Mouse (Mus musculus): Measurements from ENCODE around the gene Zfp786. TPM values are rescaled to one million over a fixed set of nuclear protein-coding genes. Genes with fewer than 3 reads are reported as not detected.
A peak's percentile ranks its signal among the peaks of the same experiment; 100 is the strongest.

Zfp786 gene
- total RNA-seq, 2 experiments from 2014 or later, result 5.5 to 6.5 TPM

- DNase-seq (ENCODE audit: low spot score in 2 of 2), result no peak
- Histone ChIP-seq H3K4me3 (no peak overlapping the region), H3K27ac (no peak overlapping the region)
- TF ChIP-seq CTCF (conservative IDR thresholded peaks at IDR 0.05), result no peak
Measured at GRCm38 (mm10) chr6:47841831-47842230, 11.2 kb upstream of the Zfp786 start.

GRCm38 (mm10) chr6:47841077-47841476 is 10.4 kb upstream of the Zfp786 start:
- no peak overlapping the region for H3K27ac ChIP-seq
- no peak overlapping the region for H3K4me3 ChIP-seq
- TF ChIP-seq CTCF (conservative IDR thresholded peaks at IDR 0.05), result no peak
- no peak for DNase-seq (ENCODE audit: low spot score in 2 of 2)

- Histone ChIP-seq H3K4me3 (no peak overlapping the region), H3K27ac (no peak overlapping the region)
- no peak for DNase-seq (ENCODE audit: low spot score in 2 of 2)
- no peak for TF ChIP-seq CTCF (conservative IDR thresholded peaks at IDR 0.05)
Measured at GRCm38 (mm10) chr6:47837630-47838029, 7.0 kb upstream of the Zfp786 start.

- Histone ChIP-seq H3K27ac (peak overlapping the region; percentile 95), H3K4me3 (peak overlapping the region; percentile 71)
- no peak for TF ChIP-seq CTCF (conservative IDR thresholded peaks at IDR 0.05)
- peak; percentile 19 to 44 for DNase-seq (ENCODE audit: low spot score in 2 of 2)
Measured at GRCm38 (mm10) chr6:47835984-47836521, 5.4 kb upstream of the Zfp786 start.

GRCm38 (mm10) chr6:47835482-47835983 is 4.9 kb upstream of the Zfp786 start, which contains the start of gene Zfp398:
TSS of gene Zfp398 (plus strand) at chr6:47835661.
- peak; percentile 95 to 99 for DNase-seq (ENCODE audit: low spot score in 2 of 2)
- H3K4me3 ChIP-seq, result peak within 1 kb of the TSS; percentile 71
- peak within 1 kb of the TSS; percentile 95 for H3K27ac ChIP-seq
- peak; percentile 100 for TF ChIP-seq CTCF (conservative IDR thresholded peaks at IDR 0.05)

GRCm38 (mm10) chr6:47832220-47832619 is 1.6 kb upstream of the Zfp786 start:
- TF ChIP-seq CTCF (conservative IDR thresholded peaks at IDR 0.05), result no peak
- no peak overlapping the region for H3K4me3 ChIP-seq
- DNase-seq (ENCODE audit: low spot score in 2 of 2), result no peak
- H3K27ac ChIP-seq, result no peak overlapping the region

GRCm38 (mm10) chr6:47828950-47829349 is 1.7 kb downstream of the Zfp786 start:
- no peak overlapping the region for H3K27ac ChIP-seq
- TF ChIP-seq CTCF (conservative IDR thresholded peaks at IDR 0.05), result peak; percentile 77
- DNase-seq (ENCODE audit: low spot score in 2 of 2), result peak in 1 of 2 experiments; percentile 16
- no peak overlapping the region for H3K4me3 ChIP-seq

- DNase-seq (ENCODE audit: low spot score in 2 of 2), result no peak
- TF ChIP-seq CTCF (conservative IDR thresholded peaks at IDR 0.05), result peak; percentile 51
- H3K4me3 ChIP-seq, result no peak overlapping the region
- no peak overlapping the region for H3K27ac ChIP-seq
Measured at GRCm38 (mm10) chr6:47827462-47827861, 3.2 kb downstream of the Zfp786 start.

GRCm38 (mm10) chr6:47824241-47824640 is 6.4 kb downstream of the Zfp786 start:
- Histone ChIP-seq H3K27ac (no peak overlapping the region), H3K4me3 (no peak overlapping the region)
- DNase-seq (ENCODE audit: low spot score in 2 of 2), result no peak
- no peak for TF ChIP-seq CTCF (conservative IDR thresholded peaks at IDR 0.05)

GRCm38 (mm10) chr6:47821776-47822175 is 8.9 kb downstream of the Zfp786 start:
- DNase-seq (ENCODE audit: low spot score in 2 of 2), result no peak
- H3K4me3 ChIP-seq, result no peak overlapping the region
- no peak for TF ChIP-seq CTCF (conservative IDR thresholded peaks at IDR 0.05)
- H3K27ac ChIP-seq, result no peak overlapping the region

GRCm38 (mm10) chr6:47821236-47821635 is 9.4 kb downstream of the Zfp786 start:
- no peak for DNase-seq (ENCODE audit: low spot score in 2 of 2)
- H3K27ac ChIP-seq, result no peak overlapping the region
- H3K4me3 ChIP-seq, result no peak overlapping the region
- TF ChIP-seq CTCF (conservative IDR thresholded peaks at IDR 0.05), result no peak

- Histone ChIP-seq H3K4me3 (no peak overlapping the region), H3K27ac (no peak overlapping the region)
- no peak for DNase-seq (ENCODE audit: low spot score in 2 of 2)
- no peak for TF ChIP-seq CTCF (conservative IDR thresholded peaks at IDR 0.05)
Measured at GRCm38 (mm10) chr6:47819626-47820325, 10.9 kb downstream of the Zfp786 start.

- no peak for TF ChIP-seq CTCF (conservative IDR thresholded peaks at IDR 0.05)
- no peak overlapping the region for H3K4me3 ChIP-seq
- DNase-seq (ENCODE audit: low spot score in 2 of 2), result no peak
- H3K27ac ChIP-seq, result no peak overlapping the region
Measured at GRCm38 (mm10) chr6:47818721-47819120, 11.9 kb downstream of the Zfp786 start.

- no peak overlapping the region for H3K4me3 ChIP-seq
- no peak for TF ChIP-seq CTCF (conservative IDR thresholded peaks at IDR 0.05)
- no peak overlapping the region for H3K27ac ChIP-seq
- DNase-seq (ENCODE audit: low spot score in 2 of 2), result no peak
Measured at GRCm38 (mm10) chr6:47816151-47816550, 14.5 kb downstream of the Zfp786 start.
